Mouse (Mus musculus) embryonic stem cell, embryonic (primary cell): ENCODE results near the gene Gtf2h2.
"Not testable (repeated sequence)": the region's sequence is repeated elsewhere in the genome, so short reads cannot be mapped to it uniquely, and the experiment has no call there.

ENCODE experiments used
- CTCF ChIA-PET, 4 experiments: fragments of 300-600 bp in 2 of 4; fragments of 350-600 bp in 2 of 4; sonication (Branson Sonifier 250); formaldehyde crosslinking; loops; one replicate each; lab custom pipeline; 2022; ENCODE audit warnings: inconsistent platforms in 2 of 4; lab: Charles Lee
- POLR2A ChIA-PET, 4 experiments: fragments of 300-600 bp in 2 of 4; fragments of 350-600 bp in 2 of 4; sonication (Branson Sonifier 250); formaldehyde crosslinking; loops; one replicate each; lab custom pipeline; 2022; ENCODE audit warnings: antibody characterized with exemption in 4 of 4, inconsistent platforms in 1 of 4; lab: Charles Lee

Gtf2h2 gene

DNA sequence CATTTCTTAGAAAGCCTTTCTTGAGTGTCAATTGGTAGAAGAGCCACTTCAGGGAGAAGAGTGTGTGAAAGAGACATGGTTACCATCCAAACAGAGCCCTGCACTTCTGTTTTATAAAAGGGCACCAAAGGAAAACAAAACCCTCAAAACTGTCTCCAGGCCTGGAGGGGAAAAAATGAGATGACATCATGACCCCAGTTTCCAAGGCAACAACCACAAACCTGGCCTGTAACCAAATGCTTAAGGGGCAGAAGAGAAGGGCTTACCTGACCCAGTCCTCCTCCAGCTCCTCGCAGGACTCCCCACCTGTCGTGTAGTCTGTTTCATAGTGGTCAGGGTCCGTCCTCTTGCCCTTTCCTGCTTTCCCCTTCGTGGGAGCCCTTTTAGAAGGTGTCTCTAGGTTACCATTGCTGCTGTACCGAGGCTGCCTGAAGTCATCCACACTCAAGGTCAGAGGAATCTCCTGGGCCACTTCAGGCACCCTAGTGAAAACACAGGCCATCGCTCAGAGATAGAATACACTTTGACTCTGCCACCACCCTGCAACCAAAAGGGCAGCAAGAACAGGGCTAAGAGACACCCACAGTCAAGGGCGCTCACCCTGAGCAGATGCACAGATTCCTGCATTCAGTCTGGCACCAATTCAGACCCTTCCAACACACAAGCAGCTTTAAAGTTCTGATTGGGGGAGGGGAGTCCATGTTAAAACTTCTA, 18.9 kb upstream of the Gtf2h2 start:
- ChIA-PET POLR2A (no interaction called here), CTCF (interaction anchor here in 1 of 4 experiments (0.6 kb wide), 2 partner anchors 19 to 509 kb away, joined by 3 to 7 read pairs; no protein-coding TSS in a partner anchor)

GRCm38 (mm10) chr13:100499625-100500024, 7.2 kb upstream of the Gtf2h2 start:
- POLR2A ChIA-PET: interaction anchor here in 2 of 4 experiments (0.6 kb wide), 2 partner anchors 182 to 494 kb away, joined by 3 read pairs; no protein-coding TSS in a partner anchor
- CTCF ChIA-PET: not testable (repeated sequence)

GRCm38 (mm10) chr13:100495337-100495736, 3.0 kb upstream of the Gtf2h2 start:
- ChIA-PET CTCF (no interaction called here), POLR2A (no interaction called here)

DNA sequence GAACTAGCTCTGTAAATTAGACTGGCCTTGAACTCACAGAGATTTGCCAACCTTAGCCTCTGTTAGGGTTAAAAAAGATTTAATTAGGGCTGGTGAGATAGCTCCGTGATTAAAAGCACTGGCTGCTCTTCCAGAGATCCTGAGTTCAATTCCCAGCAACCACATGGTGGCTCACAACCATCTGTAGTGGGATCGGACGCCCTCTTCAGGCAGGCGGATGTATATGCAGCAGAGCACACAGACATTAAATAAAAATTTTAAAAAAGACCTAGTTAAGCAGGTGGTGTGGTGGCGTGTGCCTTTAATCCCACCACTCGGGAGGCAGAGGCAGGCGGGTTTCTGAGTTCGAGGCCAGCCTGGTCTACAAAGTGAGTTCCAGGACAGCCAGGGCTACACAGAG, 2.0 kb upstream of the Gtf2h2 start:
- ChIA-PET POLR2A (interaction anchor here in 1 of 4 experiments (1.4 kb wide), 1 partner anchor 292 kb away, joined by 4 read pairs; the partner anchor contains the start of gene Ccnb1), CTCF (interaction anchor here in 2 of 4 experiments (1.0 to 1.1 kb wide), 2 partner anchors 91 to 114 kb away, joined by 3 read pairs; no protein-coding TSS in a partner anchor)

DNA sequence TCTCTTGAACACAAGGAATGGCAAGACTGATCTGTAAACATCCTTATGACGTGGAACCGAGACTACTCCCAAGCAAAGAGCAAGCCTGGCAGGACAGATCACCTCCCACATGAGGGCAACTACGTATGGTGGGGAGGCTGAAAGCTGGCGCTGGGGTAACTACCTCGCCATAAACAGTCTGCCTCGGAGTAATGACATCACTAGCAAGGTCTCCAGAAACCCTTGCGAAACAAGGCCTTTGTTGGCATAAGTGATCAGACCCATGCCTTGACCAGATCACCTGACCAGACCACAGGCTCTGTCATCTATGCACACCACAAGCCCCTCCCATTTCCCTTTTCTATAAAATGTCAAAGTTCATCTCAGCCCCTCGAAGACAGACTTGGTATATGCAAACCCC, 934 bp upstream of the Gtf2h2 start:
- POLR2A ChIA-PET: interaction anchor here in 3 of 4 experiments (0.6 to 2.4 kb wide), 8 partner anchors 10 to 478 kb away, joined by 3 to 11 read pairs (median 4); partner anchors contain the start of genes Bdp1 (in 1 of the 3), Ccnb1 (in 1 of the 3) and Mccc2 (in 1 of the 3)
- CTCF ChIA-PET: interaction anchor here in 3 of 4 experiments (0.7 to 1.6 kb wide), 6 partner anchors 10 to 251 kb away, joined by 3 to 5 read pairs (median 4); no protein-coding TSS in a partner anchor

DNA sequence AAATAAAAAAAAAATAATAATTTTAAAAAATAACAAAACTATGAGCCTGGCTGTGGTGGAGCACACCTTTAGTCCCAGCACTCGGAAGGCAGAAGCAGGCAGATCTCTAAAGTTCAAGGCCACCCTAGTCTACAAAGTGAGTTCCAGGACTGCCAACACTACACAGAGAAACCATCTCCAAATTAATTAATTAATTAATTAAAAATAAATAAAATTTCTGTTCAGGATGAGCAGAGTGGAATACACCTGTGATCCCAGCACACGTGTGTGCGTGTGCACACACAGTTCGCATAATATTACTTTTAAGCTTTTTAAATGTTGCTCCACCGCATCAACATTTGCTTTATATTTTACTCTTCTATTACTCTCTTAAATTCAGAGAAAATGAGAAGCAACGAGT, 756 bp downstream of the Gtf2h2 start:
- POLR2A ChIA-PET: interaction anchor here in 2 of 4 experiments (0.6 to 2.4 kb wide), 32 partner anchors 8 to 489 kb away, joined by 3 to 15 read pairs (median 4); partner anchors contain the start of genes Ak6 (in 2 of the 2), Rad17 (in 2 of the 2), Ccdc125 (in 1 of the 2) and Marveld2 (in 1 of the 2)
- CTCF ChIA-PET: interaction anchor here (0.5 to 1.6 kb wide), 11 partner anchors 9 to 173 kb away, joined by 3 to 7 read pairs (median 4); partner anchors contain the start of gene Marveld2 (in 1 of the 4)

DNA sequence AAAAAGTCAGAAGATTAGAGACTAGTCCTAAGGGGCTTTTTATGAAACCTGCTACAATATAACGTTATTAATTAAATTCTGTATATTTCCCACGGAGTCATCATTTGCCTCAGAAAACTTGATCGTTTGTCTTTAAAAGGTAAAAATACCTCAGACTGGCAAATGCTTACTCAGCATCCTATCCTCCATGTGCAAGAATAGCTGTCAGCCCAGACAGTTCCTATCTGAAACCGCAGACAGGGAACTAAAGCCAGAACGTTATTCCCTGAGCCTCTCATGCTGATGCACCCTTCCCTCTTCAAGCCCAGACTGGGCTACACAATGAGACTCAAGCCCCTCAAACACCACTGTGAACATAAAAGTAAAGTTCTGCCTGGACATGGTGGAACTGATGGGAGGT, 2.0 kb downstream of the Gtf2h2 start:
- CTCF ChIA-PET: interaction anchor here in 2 of 4 experiments (0.6 to 1.2 kb wide), 2 partner anchors 13 to 367 kb away, joined by 3 read pairs; no protein-coding TSS in a partner anchor

GRCm38 (mm10) chr13:100483610-100484009, 8.8 kb downstream of the Gtf2h2 start:
- POLR2A ChIA-PET: interaction anchor here in 2 of 4 experiments (1.9 to 3.1 kb wide), 2 partner anchors 8 to 9 kb away, joined by 11 to 15 read pairs; partner anchors contain the start of gene Gtf2h2 (in 2 of the 2)
- CTCF ChIA-PET: interaction anchor here in 2 of 4 experiments (1.0 to 2.1 kb wide), 2 partner anchors 9 kb away, joined by 5 to 7 read pairs; partner anchors contain the start of gene Gtf2h2 (in 2 of the 2)

More for the DNA sequence above, 2.0 kb downstream of the Gtf2h2 start:
- POLR2A ChIA-PET: interaction anchor here in 1 of 4 experiments (1.3 kb wide), 1 partner anchor 12 kb away, joined by 4 read pairs; no protein-coding TSS in a partner anchor

GRCm38 (mm10) chr13:100463527-100464222, 28.7 kb downstream of the Gtf2h2 start:
- CTCF ChIA-PET: interaction anchor here in 1 of 4 experiments (0.6 kb wide), 1 partner anchor 31 kb away, joined by 3 read pairs; no protein-coding TSS in a partner anchor
- POLR2A ChIA-PET: interaction anchor here in 2 of 4 experiments (0.6 to 1.0 kb wide), 2 partner anchors 28 to 250 kb away, joined by 3 read pairs; partner anchors contain the start of gene Gtf2h2 (in 1 of the 2)

GRCm38 (mm10) chr13:100461336-100461735, 31.0 kb downstream of the Gtf2h2 start:
- POLR2A ChIA-PET: interaction anchor here in 1 of 4 experiments (1.3 kb wide), 1 partner anchor 31 kb away, joined by 3 read pairs; the partner anchor contains the start of gene Gtf2h2
- CTCF ChIA-PET: interaction anchor here in 1 of 4 experiments (0.6 kb wide), 1 partner anchor 459 kb away, joined by 10 read pairs; no protein-coding TSS in a partner anchor

DNA sequence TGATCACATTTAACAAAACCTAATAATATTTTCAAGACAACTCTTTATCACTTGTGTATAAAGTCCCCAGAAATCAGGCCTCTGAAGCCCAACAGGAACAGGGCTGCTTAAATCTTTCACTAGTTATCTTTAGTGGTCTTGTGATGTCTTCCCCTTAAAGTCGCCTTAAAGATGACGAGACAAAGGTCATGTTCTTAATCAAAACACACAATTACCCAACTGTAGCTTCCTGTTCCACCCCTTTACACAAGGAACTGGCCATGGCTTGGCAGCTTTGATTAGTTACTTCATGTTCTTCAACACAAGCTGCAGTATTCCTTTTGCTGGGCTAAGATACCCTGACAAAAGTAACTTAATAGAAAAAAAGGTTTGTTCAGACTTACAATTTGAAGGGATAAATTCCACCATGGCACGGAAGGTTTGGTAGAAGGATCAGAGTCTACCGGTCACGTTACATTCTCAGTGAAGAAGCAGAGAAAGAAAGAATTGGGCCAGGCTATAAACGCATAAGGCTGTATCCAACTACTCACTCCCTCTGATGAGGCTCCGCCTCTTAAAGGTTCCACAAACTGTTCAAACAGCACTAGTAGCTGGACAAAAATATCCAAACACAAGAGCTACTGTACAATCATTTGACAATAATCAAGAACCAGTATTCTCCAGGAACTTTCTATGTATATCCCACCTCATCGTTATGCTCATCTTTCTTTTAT, 39.8 kb downstream of the Gtf2h2 start, which contains the start of gene Naip1:
TSS of gene Naip1 (minus strand) at position 455 of the 713 bp plus-strand sequence.
- POLR2A ChIA-PET: not testable (repeated sequence)
- CTCF ChIA-PET: interaction anchor here in 1 of 4 experiments (0.6 kb wide), 1 partner anchor 1889 kb away, joined by 3 read pairs; no protein-coding TSS in a partner anchor

DNA sequence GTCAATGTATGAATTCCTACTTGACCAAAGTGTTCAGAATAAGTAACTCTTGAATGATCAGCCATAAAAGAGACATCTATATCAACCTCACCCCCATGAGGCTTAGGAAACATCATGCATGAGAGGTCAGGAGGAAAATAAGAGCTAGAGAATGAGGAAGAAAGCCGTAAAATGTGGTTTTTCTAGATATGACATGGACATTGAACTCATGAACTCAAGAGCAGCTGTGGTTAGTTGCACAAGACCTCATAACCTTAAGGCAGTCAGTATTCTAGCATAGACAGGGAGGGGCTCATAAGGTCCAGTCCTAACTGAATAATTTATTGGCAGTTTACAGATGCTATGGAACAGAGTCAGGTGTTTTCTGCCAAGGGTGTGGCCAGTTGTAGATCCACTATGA, 42.9 kb downstream of the Gtf2h2 start:
- POLR2A ChIA-PET: no interaction called here

DNA sequence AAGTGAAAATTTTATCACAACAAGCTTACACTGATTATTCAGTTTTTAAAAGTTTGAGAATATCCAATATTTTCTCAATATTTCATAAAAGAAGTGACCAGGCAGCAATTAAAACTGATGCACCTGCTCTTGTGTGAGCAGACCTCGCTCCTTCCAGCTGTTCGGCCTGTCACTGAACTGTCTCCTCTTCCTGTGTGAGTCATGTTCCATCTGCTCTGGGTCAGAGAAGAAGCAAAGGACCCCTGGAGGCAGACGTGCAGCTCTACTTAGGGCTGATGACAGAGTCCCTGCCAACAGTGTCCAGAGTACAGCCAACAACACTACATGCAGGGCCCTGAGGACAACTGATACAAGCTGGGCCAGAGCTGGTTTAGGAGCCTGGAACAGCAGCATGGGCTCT, 52.3 kb downstream of the Gtf2h2 start:
- POLR2A ChIA-PET: no interaction called here
- CTCF ChIA-PET: no interaction called here

More for the DNA sequence above, 42.9 kb downstream of the Gtf2h2 start:
- CTCF ChIA-PET: no interaction called here

- CTCF ChIA-PET: no interaction called here
- POLR2A ChIA-PET: no interaction called here
Measured at GRCm38 (mm10) chr13:100438701-100439100, 53.7 kb downstream of the Gtf2h2 start.

DNA sequence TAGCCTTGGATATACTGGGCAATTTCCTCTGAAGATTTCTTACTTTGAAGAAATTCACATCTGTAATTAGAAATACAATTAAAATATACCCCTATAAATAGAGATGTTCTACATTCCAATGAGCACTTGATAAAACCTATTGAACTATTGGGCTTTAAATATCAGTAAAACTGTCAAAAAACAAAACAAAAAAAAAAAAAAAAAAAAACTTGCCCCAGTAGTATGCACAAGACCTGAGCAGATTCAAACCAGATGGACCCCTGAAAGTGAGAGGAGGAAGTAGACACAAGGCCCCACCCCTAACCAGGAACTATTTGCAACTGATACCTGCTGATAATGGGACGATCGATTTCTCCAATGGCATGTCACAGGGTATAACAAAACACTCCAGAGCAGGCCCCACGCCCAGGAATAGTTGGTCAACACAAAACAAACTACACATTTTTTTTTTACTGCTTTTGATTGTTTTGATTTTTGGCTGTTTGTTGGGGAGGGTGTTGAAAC, 55.0 kb downstream of the Gtf2h2 start:
- ChIA-PET CTCF (no interaction called here), POLR2A (no interaction called here)

GRCm38 (mm10) chr13:100436556-100437163, 55.7 kb downstream of the Gtf2h2 start:
- POLR2A ChIA-PET, CTCF ChIA-PET: not testable (repeated sequence)

- POLR2A ChIA-PET, CTCF ChIA-PET: not testable (repeated sequence)
Measured at GRCm38 (mm10) chr13:100419958-100420357, 72.4 kb downstream of the Gtf2h2 start.
